Mouse (Mus musculus) stomach, embryonic 14.5 days (tissue): ENCODE measurements around the gene Exosc8. TPM values are rescaled to one million over a fixed set of nuclear protein-coding genes. Genes with fewer than 3 reads are reported as not detected.

Source experiments
- ATAC-seq: fragments of 200-750 bp; cut with Nextera tagmentation; 2 replicates; pipeline ENCODE4 v1.8.0; 2017; ENCODE audit warnings: low read depth, moderate TSS enrichment; ENCODE audit not compliant: insufficient number of reproducible peaks, insufficient read depth, low FRiP score
- H3K27ac ChIP-seq: fragments of 300-500 bp; sonication (generic); 2 replicates; pipeline ENCODE4 v1.5.1; 2014; ENCODE audit warnings: mild to moderate bottlenecking, low read length, moderate library complexity, mixed read lengths
- H3K27me3 ChIP-seq: fragments of 300-500 bp; sonication (generic); 2 replicates; pipeline ENCODE4 v1.6.1; 2014; ENCODE audit warnings: low read length, control low read depth, mixed read lengths; ENCODE audit not compliant: control insufficient read depth, insufficient read depth
- H3K36me3 ChIP-seq: fragments of 300-500 bp; sonication (generic); 2 replicates; pipeline ENCODE4 v1.6.1; 2014; ENCODE audit warnings: mild to moderate bottlenecking, control low read depth, low read length, moderate library complexity, mixed read lengths; ENCODE audit not compliant: control insufficient read depth, insufficient read depth
- H3K4me1 ChIP-seq: fragments of 300-500 bp; sonication (generic); 2 replicates; pipeline ENCODE4 v1.6.1; 2014; ENCODE audit warnings: low read length, control low read depth, mixed read lengths; ENCODE audit not compliant: control insufficient read depth, insufficient read depth
- H3K4me2 ChIP-seq: fragments of 300-500 bp; sonication (generic); replicated peaks from 2 replicates; pipeline ENCODE4 v1.6.1; 2014; ENCODE audit warnings: low read depth, low read length, control low read depth
- H3K4me3 ChIP-seq: fragments of 300-500 bp; sonication (generic); 2 replicates; pipeline ENCODE4 v1.5.1; 2014; ENCODE audit warnings: low read depth, low read length, control low read depth
- H3K9ac ChIP-seq: fragments of 300-500 bp; sonication (generic); replicated peaks from 2 replicates; pipeline ENCODE4 v1.6.1; 2014; ENCODE audit warnings: low read depth, mild to moderate bottlenecking, control low read depth, low read length, moderate library complexity, mixed read lengths
- H3K9me3 ChIP-seq: fragments of 300-500 bp; sonication (generic); 2 replicates; pipeline ENCODE4 v1.6.1; 2016; ENCODE audit warnings: low read depth, low read length, control low read depth; ENCODE audit not compliant: control insufficient read depth
- WGBS: fragments of 180-500 bp; shearing (Covaris S2); extraction: QIAGEN DNeasy Blood & Tissue Kit; methylation state at CpG from one replicate; pipeline ENCODE4 v1.1.7; 2014; 5-methylcytosine and 5-hydroxymethylcytosine counted together
- polyA plus RNA-seq: library from polyadenylated mRNA; unstranded; fragments of >200 nt; fragmentation: Nextera tagmentation; extraction: Ambion mirVana; gene quantifications from 2 replicates; pipeline ENCODE4 v1.2.1, GENCODE M21; 2014

The Exosc8 gene
- 123 and 125 TPM in 2 replicates for polyA plus RNA-seq

- no peaks in the 10 kb centered on the region for H3K9me3 ChIP-seq
- WGBS: under 1% methylated on average over 56 of the region's 65 CpGs
- peak within 1 kb of the TSS; percentile 62 for H3K9ac ChIP-seq
- H3K4me3 ChIP-seq: peak within 1 kb of the TSS; percentile 91
- peak within 1 kb of the TSS; percentile 99 for H3K27ac ChIP-seq
- peaks cover 37% of the 10 kb centered on the region for H3K36me3 ChIP-seq
- 0 out of 2 replicates have a peak, but pooled peaks cover 4% of the 10 kb centered on the region for H3K4me1 ChIP-seq
- no peaks in the 10 kb centered on the region for H3K27me3 ChIP-seq
- peak; percentile 85 for ATAC-seq
- peak within 1 kb of the TSS; percentile 97 for H3K4me2 ChIP-seq
Observed at GRCm38 (mm10) chr3:54735247-54736046, at the start of gene Exosc8, which contains the start of gene Alg5. Gene Exosc8, minus strand, starts transcription at chr3:54735393. Gene Alg5, plus strand, starts transcription at chr3:54735539.

GRCm38 (mm10) chr3:54775989-54776631 lies 40.9 kb upstream of the Exosc8 start:
- Histone ChIP-seq H3K36me3 (no peaks in the 10 kb centered on the region), H3K9ac (no peak overlapping the region), H3K4me2 (no peak overlapping the region), H3K27me3 (no peaks in the 10 kb centered on the region), H3K4me3 (no peak overlapping the region), H3K9me3 (no peaks in the 10 kb centered on the region), H3K4me1 (0 out of 2 replicates have a peak, but pooled peaks cover 6% of the 10 kb centered on the region), H3K27ac (no peak overlapping the region)
- no peak for ATAC-seq
- 71% methylated on average over 7 of the region's 7 CpGs for WGBS

- ATAC-seq: no peak
- Histone ChIP-seq H3K9me3 (no peaks in the 10 kb centered on the region), H3K4me2 (no peak overlapping the region), H3K27ac (no peak overlapping the region), H3K27me3 (no peaks in the 10 kb centered on the region), H3K4me3 (no peak overlapping the region), H3K4me1 (peaks cover 6% of the 10 kb centered on the region; the same call in 1 of the 2 replicates), H3K9ac (no peak overlapping the region), H3K36me3 (no peaks in the 10 kb centered on the region)
- WGBS: 86% methylated on average over 6 of the region's 6 CpGs
Observed at GRCm38 (mm10) chr3:54773613-54774012, 38.4 kb upstream of the Exosc8 start.

GRCm38 (mm10) chr3:54769349-54770275 lies 34.4 kb upstream of the Exosc8 start:
- Histone ChIP-seq H3K4me3 (no peak overlapping the region), H3K4me1 (no peaks in the 10 kb centered on the region; the same call in 1 of the 2 replicates), H3K4me2 (no peak overlapping the region), H3K27ac (no peak overlapping the region; the same call in 1 of the 2 replicates), H3K27me3 (no peaks in the 10 kb centered on the region), H3K36me3 (no peaks in the 10 kb centered on the region), H3K9ac (no peak overlapping the region), H3K9me3 (no peaks in the 10 kb centered on the region)
- no peak for ATAC-seq
- 60% methylated on average over 17 of the region's 17 CpGs for WGBS

- Histone ChIP-seq H3K9ac (no peak overlapping the region), H3K4me3 (no peak overlapping the region), H3K4me2 (no peak overlapping the region), H3K9me3 (no peaks in the 10 kb centered on the region), H3K27ac (no peak overlapping the region), H3K36me3 (no peaks in the 10 kb centered on the region), H3K27me3 (no peaks in the 10 kb centered on the region), H3K4me1 (no peaks in the 10 kb centered on the region; the same call in 1 of the 2 replicates)
- whole genome bisulfite sequencing: 85% methylated on average over 8 of the region's 8 CpGs
- no peak for ATAC-seq
Observed at GRCm38 (mm10) chr3:54768592-54768991, 33.4 kb upstream of the Exosc8 start.

GRCm38 (mm10) chr3:54766811-54767210 lies 31.6 kb upstream of the Exosc8 start:
- Histone ChIP-seq H3K9me3 (no peaks in the 10 kb centered on the region), H3K9ac (no peak overlapping the region), H3K36me3 (no peaks in the 10 kb centered on the region), H3K4me3 (no peak overlapping the region), H3K4me1 (no peaks in the 10 kb centered on the region; the same call in 1 of the 2 replicates), H3K4me2 (0 out of 2 replicates have a peak overlapping the region, but pooled peaks have one; percentile 2), H3K27ac (peak overlapping the region; percentile 76; the same call in 1 of the 2 replicates), H3K27me3 (no peaks in the 10 kb centered on the region)
- WGBS: 54% methylated on average over 5 of the region's 5 CpGs
- no peak for ATAC-seq

- no peaks in the 10 kb centered on the region for H3K36me3 ChIP-seq
- no peaks in the 10 kb centered on the region for H3K27me3 ChIP-seq
- H3K27ac ChIP-seq: peak overlapping the region; percentile 76; the same call in 1 of the 2 replicates
- ATAC-seq: peak; percentile 31; the same call in 1 of the 2 replicates
- H3K4me1 ChIP-seq: no peaks in the 10 kb centered on the region; the same call in 1 of the 2 replicates
- 42% methylated on average over 14 of the region's 14 CpGs for WGBS
- 0 out of 2 replicates have a peak overlapping the region, but pooled peaks have one; percentile 2 for H3K4me2 ChIP-seq
- H3K9me3 ChIP-seq: no peaks in the 10 kb centered on the region
- H3K4me3 ChIP-seq: no peak overlapping the region
- H3K9ac ChIP-seq: no peak overlapping the region
Observed at GRCm38 (mm10) chr3:54766034-54766433, 30.8 kb upstream of the Exosc8 start.
